Mouse (Mus musculus): Measurements from ENCODE around the gene Gm49384. TPM values are rescaled to one million over a fixed set of nuclear protein-coding genes. Genes with fewer than 3 reads are reported as not detected.

Gene Gm49384
- total RNA-seq (2021), result 1 to 10 TPM; 8.5 to 9.2 TPM
- long read RNA-seq, experiment 1, result 0 reads
- long read RNA-seq, experiment 2, partial matches to known transcripts, result 1 of 2 reads
- long read RNA-seq, experiment 2, other reads (novel, unspliced or antisense), result 1 of 2 reads

- DNase-seq (ENCODE audit: low spot score in 2 of 2), result no peak
Measured at GRCm38 (mm10) chr12:69204052-69204833, at the start of gene Gm49384. Gene Gm49384 (minus strand): TSS chr12:69204267.

- no peak for DNase-seq (ENCODE audit: low spot score in 2 of 2)
Measured at GRCm38 (mm10) chr12:69253806-69254205, 49.7 kb upstream of the Gm49384 start.

GRCm38 (mm10) chr12:69250756-69251155, 46.7 kb upstream of the Gm49384 start:
- DNase-seq (ENCODE audit: low spot score in 2 of 2), result no peak

GRCm38 (mm10) chr12:69249766-69250165, 45.7 kb upstream of the Gm49384 start:
- no peak for DNase-seq (ENCODE audit: low spot score in 2 of 2)

- DNase-seq (ENCODE audit: low spot score in 2 of 2), result peak; percentile 43 to 53
Measured at GRCm38 (mm10) chr12:69241771-69242431, 37.8 kb upstream of the Gm49384 start.

GRCm38 (mm10) chr12:69241405-69241770, 37.3 kb upstream of the Gm49384 start:
- no peak for DNase-seq (ENCODE audit: low spot score in 2 of 2)

- DNase-seq (ENCODE audit: low spot score in 2 of 2), result no peak
Measured at GRCm38 (mm10) chr12:69240876-69241275, 36.8 kb upstream of the Gm49384 start, which contains the start of gene Klhdc1. Gene Klhdc1 (plus strand): TSS chr12:69241176.

GRCm38 (mm10) chr12:69238284-69238683, 34.2 kb upstream of the Gm49384 start:
- no peak for DNase-seq (ENCODE audit: low spot score in 2 of 2)

GRCm38 (mm10) chr12:69235782-69236181, 31.7 kb upstream of the Gm49384 start:
- DNase-seq (ENCODE audit: low spot score in 2 of 2), result no peak

- no peak for DNase-seq (ENCODE audit: low spot score in 2 of 2)
Measured at GRCm38 (mm10) chr12:69229251-69229650, 25.2 kb upstream of the Gm49384 start.

GRCm38 (mm10) chr12:69227776-69228466, 23.9 kb upstream of the Gm49384 start, which contains the start of gene Pole2:
Gene Pole2 (minus strand): TSS chr12:69228195.
- peak; percentile 80 for DNase-seq (ENCODE audit: low spot score in 2 of 2)

GRCm38 (mm10) chr12:69220613-69221277, 16.7 kb upstream of the Gm49384 start:
- no peak for DNase-seq (ENCODE audit: low spot score in 2 of 2)

GRCm38 (mm10) chr12:69216587-69216986, 12.5 kb upstream of the Gm49384 start:
- DNase-seq (ENCODE audit: low spot score in 2 of 2), result no peak

GRCm38 (mm10) chr12:69215000-69215785, 11.1 kb upstream of the Gm49384 start:
- DNase-seq (ENCODE audit: low spot score in 2 of 2), result no peak

GRCm38 (mm10) chr12:69214393-69214792, 10.3 kb upstream of the Gm49384 start:
- no peak for DNase-seq (ENCODE audit: low spot score in 2 of 2)

- DNase-seq (ENCODE audit: low spot score in 2 of 2), result no peak
Measured at GRCm38 (mm10) chr12:69213186-69213777, 9.2 kb upstream of the Gm49384 start.

GRCm38 (mm10) chr12:69211057-69211456, 7.0 kb upstream of the Gm49384 start:
- DNase-seq (ENCODE audit: low spot score in 2 of 2), result no peak

- DNase-seq (ENCODE audit: low spot score in 2 of 2), result no peak
Measured at GRCm38 (mm10) chr12:69210056-69210979, 6.3 kb upstream of the Gm49384 start.

- no peak for DNase-seq (ENCODE audit: low spot score in 2 of 2)
Measured at GRCm38 (mm10) chr12:69208520-69208919, 4.5 kb upstream of the Gm49384 start.

Measured in adrenal gland, postnatal 4 days (tissue).